Mouse (Mus musculus): ENCODE data around the gene Thpo. TPM values are rescaled to one million over a fixed set of nuclear protein-coding genes. Genes with fewer than 3 reads are reported as not detected.
A peak's percentile ranks its signal among the peaks of the same experiment; 100 is the strongest.

The Thpo gene
- total RNA-seq, 2 experiments from 2014 or later, result 0.50 TPM; not detected in 1

DNA sequence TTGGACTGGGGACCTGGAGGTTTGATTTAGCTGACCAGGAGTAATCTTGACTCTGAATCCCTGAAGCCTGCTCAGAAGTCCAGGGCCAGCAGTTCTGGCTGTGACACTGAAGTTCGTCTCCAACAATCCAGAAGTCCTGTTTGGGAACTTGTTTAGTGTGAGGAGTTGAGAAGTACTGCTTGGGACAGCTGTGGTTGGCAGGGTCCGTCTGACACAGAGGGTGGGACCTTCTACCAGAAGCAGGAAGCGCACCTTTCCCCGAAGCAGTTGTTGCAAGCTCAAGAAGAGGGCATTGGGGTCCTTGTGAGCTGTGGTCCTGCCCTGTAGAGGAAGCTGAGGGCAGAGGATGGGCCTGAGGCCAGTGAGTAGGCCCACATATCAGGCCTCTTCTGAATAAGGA, 8.6 kb downstream of the Thpo start:
- intact Hi-C loops (cut with DNase I), result loop anchor here (2.0 kb wide), 2 partner anchors 35 to 467 kb away; no protein-coding TSS in a partner anchor
- no peak for DNase-seq (ENCODE audit: low spot score)

DNA sequence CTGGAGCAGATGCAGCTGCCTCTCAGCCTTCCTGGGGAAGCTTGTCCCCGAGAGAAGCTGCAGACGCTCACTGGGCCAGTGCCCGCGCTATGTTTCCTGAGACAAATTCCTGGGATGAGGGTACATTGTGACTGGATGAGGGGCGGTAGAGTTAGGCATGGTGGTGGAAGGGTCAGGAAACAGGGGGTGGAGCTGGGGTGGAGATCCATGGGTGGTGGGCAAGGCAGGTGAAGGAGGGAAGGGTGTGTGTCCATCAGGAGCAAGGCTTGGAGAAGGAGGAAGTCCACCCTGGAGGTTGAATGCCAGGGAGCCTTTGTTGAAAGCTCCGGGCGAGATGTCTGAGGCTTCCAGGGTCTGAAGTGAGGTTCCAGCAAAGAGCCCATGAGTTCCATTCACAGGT, 9.0 kb downstream of the Thpo start:
- intact Hi-C loops (cut with DNase I), result loop anchor here (2.0 kb wide), 2 partner anchors 35 to 467 kb away; no protein-coding TSS in a partner anchor
- DNase-seq (ENCODE audit: low spot score), result no peak

DNA sequence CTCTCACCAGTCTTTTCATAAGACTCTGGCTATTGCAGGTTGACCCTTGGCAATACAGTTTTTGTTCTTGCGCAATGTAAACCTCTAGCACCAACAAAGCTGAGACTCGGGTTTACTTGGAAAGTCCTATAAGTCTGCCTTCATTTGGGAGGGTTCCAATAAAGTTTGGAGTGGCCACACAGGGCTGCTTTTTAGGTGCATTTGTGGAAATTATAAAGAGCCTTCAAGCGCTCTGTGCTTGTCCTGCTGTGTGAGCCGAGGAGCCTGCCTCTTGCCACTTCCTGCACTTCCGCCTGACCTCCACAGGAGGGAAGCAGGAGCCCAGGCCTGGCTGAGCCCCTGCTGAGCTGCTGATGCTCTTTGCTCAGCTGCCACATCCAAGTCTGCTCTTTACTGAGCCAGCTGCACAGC, 10.0 kb downstream of the Thpo start:
- intact Hi-C loops (cut with DNase I), result loop anchor here (2.0 kb wide), 2 partner anchors 36 to 468 kb away; no protein-coding TSS in a partner anchor
- no peak for DNase-seq (ENCODE audit: low spot score)

DNA sequence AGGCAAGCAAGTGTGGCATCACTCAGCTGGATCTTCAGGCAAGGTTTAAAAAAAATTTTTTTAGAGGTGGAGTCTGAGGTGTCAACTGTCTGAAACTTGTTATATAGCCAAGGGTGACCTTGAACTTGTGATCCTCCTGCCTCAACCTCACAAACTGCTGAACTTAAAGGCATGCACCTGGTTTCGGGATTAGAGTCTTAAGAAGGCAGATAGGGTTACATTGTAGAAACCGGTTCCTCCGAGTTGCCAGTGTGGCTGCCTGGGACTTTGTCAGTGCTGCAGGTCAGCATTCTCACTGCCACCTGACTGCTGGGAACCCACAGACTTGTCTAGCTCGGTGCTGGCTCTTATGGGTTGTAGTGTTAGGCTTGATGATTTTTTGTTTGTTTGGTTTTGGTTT, 11.1 kb downstream of the Thpo start:
- intact Hi-C loops (cut with DNase I), result no loop called here
- no peak for DNase-seq (ENCODE audit: low spot score)

DNA sequence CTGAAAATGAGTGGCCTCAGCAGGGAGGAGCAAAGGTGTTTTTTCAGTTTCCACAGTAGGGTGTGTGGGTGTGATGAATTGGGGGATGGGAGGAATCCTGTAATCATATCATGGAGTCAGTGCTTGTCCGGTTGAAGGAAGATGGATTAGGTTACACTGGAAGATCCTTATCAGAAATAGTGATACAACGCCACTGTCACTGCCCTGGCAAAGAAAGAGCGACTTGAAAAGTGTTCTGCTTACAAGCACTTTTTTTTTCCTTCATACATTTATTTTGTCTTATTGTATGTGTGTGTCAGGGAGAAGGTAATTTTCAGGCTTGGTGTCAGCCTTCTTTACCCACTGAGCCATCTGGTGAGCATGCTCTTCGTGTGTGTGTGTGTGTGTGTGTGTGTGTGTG, 11.6 kb downstream of the Thpo start:
- intact Hi-C loops (cut with DNase I), result no loop called here
- no peak for DNase-seq (ENCODE audit: low spot score)

DNA sequence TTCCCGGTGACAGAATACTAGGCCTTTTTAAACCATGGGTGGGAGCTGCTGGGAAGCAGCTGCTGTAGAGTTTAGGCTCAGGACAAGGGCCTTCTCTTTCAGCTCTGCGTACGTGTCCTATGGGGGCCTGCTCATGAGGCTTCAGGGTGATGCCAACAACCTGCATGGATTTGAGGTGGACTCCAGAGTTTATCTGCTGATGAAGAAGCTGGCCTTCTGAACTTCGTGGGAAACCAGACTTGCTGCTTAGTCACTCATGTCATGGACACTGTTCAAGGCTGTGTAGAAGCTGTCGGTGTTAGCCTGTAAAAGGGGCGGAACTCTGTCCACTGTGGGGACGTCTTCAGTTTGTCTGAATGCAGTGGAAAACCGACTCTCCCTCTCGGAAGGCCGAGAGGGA, 12.5 kb downstream of the Thpo start:
- intact Hi-C loops (cut with DNase I), result no loop called here
- no peak for DNase-seq (ENCODE audit: low spot score)

DNA sequence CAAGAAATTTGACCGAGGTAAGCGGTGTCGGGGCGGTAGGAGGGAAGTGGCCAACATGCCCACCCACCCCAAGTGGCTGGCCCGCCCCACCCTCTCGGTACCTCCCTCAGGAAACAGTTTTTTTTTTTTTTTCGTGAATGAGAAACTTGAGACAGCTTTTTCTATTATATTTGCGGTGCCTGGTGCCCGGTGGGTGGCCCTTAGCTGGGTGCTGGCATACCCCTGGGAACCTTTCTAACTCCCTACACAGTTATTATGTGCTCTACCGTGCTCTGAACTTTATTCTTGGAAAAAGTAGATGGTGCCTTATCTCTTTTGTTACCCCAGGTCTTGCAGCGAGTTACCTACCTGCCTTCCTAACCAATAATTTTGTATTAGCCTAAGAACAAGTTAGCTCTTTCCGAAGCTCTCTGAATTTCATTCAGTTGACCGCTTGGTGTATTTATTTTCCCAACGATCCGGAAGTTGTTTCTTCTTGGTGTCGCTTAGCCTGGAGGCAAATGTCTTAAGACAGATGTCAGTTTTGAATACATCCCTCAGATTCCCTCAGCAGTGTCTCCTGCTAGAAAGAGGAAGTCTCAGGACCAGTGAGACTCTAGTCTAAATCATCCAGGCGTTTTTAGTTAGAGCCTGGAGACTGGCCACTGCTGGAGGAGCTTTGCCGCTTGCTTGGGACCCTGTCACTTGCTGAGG, 16.2 kb downstream of the Thpo start:
- intact Hi-C loops (cut with DNase I), result loop anchor here (2.0 to 5.0 kb wide), 2 partner anchors 17 to 181 kb away; partner anchors contain the start of gene Ap2m1

DNA sequence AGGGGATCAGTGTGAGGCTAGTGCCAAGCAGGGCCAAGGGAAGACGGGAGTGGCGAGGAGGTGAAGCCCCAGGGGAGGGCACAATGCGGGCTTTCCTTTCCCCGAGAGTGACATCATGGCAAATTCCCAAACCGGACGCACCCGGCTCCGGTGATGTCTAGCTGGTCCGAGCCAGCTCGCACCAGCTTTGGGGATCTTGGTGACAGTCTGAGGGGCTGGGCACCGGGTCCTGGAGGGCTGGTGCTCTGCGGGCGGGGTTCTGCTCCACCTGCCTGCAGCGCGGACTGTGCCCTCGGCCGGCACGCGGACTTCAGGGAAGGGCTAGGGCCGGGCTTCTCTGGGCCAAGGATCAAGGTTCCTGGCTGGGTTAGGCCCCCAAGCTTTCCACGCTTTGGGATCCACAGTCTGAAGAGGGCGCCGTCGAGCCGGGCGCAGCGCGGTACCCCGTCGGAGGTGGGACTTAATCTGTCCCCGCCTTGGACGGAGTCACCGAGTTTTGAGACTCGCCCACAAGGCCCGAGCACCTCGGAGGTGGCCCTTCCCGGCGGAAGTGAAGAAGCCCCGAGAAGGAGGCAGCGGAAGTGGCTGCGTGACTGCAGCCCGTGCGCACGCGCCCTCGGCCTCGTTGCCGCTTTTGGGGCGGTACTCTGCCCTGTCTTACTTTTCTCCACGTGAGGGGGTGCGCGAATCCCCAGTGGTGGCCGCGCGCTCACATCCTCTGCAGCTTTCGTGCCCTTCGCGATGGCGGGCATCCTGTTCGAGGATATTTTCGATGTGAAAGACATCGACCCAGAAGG, 16.9 kb downstream of the Thpo start, which contains the start of the genes Polr2h and Clcn2:
Polr2h (plus strand) TSS at position 485 of the 797 bp plus-strand sequence.
Clcn2 (minus strand) TSS at position 566 of the 797 bp plus-strand sequence.
- peak; percentile 97 for DNase-seq (ENCODE audit: low spot score)
- intact Hi-C loops (cut with DNase I), result loop anchor here (2.0 to 5.0 kb wide), 2 partner anchors 17 to 180 kb away; partner anchors contain the start of gene Ap2m1

More for the DNA sequence above, 16.2 kb downstream of the Thpo start:
- DNase-seq (ENCODE audit: low spot score), result no peak

DNA sequence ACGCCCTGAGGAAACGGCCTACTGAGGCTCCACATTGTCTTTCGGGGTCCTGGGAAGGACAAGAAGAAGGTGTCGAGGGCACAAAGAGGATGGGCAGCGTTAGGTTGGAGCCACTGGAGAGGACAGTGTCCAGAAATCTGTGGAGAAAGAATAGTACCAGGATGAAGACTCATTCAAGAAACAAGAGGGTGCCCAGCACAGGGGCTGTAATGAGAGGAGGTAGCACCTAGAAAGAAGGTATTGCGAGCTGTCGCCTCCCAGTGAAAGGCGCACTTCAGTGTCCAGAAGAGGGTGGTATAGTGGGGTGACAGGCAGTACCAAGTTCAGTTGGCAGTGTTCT, 17.5 kb downstream of the Thpo start:
- intact Hi-C loops (cut with DNase I), result loop anchor here (2.0 to 5.0 kb wide), 2 partner anchors 16 to 180 kb away; partner anchors contain the start of gene Ap2m1
- no peak for DNase-seq (ENCODE audit: low spot score)

DNA sequence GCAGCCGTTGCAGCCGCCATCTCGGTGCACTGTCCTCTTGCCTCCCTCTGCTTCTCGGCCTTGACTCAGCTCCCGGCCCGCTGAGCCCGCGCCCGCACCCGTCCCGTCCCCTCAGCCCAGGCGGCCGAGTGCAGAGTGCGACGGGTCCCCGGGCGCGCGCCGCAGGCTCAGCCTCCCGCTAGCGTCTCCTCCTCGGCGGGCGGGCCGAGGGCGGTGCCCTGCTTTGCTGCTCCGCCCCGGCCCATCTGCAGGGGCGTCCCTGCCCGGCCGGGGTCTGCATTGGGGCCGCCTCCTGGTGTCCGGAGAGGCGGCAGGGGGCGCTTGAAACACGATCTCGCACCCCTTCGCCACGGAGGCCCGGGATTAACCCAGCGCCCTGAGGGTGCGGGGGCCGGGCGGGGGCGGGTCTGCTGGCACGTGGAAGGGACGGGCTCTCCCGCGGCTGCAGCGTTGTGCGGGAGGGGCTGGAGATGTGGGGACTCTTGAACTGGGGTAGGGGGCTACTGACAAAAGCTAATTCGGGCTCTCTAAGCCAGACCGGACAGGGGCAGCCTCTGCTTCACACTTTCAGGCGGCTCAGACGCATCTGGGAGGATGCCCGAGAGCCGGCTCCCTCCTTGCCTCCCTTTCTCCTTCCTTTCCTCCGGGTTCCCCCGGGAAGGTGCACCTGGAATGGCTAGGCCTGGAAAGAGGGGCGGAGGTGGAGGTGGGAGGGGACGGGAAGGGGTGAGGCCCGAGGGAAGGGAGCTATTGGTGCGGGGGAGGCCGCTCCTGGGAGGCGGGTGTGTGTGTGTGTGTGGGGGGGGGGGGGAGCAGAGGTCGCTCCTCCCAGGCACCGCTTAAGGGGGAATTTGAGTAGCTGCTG, 18.1 kb downstream of the Thpo start:
- intact Hi-C loops (cut with DNase I), result loop anchor here (2.0 to 5.0 kb wide), 2 partner anchors 15 to 179 kb away; partner anchors contain the start of gene Ap2m1
- peak; percentile 67 for DNase-seq (ENCODE audit: low spot score)

DNA sequence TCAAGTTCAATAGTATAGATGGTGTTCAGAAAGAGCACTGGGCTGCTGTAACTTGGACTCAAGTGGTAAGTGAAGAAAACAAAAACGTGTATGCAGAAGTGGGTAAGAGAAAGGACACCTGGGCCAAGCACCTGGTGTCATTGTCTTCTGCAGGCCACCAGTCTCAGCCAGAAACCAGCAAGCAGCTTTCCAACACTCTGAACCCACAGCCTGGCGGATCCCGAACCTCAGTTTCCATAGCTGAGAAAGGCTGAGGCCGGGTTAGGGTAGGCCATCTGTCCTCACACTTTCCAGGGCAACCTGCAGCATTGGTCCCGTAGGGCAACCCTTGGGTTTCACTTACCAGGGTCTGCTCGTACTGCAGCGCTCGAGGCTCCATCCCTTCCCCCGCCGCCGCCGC, 18.7 kb downstream of the Thpo start:
- intact Hi-C loops (cut with DNase I), result loop anchor here (5.0 kb wide), 1 partner anchor 178 kb away; the partner anchor contains the start of gene Ap2m1
- no peak for DNase-seq (ENCODE audit: low spot score)

DNA sequence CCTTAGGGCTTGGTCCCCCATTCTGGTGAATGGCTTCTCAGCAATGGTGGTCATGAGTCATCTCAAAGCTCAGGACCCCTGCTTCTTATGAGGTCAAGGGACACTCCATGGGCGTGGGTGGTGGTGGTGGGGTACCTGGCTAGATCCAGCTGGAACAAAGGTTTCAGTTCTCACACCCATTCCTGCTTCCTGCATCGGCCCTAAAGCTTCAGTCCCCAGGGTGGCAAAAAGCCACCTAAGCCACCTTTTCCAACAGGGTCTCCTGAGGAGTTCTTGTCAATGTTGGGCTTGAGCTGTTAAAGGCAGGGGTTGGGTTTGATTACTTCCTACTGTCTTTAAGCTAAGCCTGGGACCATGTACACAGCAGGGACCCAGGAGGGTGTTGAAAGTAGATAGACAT, 19.1 kb downstream of the Thpo start:
- no peak for DNase-seq (ENCODE audit: low spot score)
- intact Hi-C loops (cut with DNase I), result loop anchor here (5.0 kb wide), 1 partner anchor 178 kb away; the partner anchor contains the start of gene Ap2m1

DNA sequence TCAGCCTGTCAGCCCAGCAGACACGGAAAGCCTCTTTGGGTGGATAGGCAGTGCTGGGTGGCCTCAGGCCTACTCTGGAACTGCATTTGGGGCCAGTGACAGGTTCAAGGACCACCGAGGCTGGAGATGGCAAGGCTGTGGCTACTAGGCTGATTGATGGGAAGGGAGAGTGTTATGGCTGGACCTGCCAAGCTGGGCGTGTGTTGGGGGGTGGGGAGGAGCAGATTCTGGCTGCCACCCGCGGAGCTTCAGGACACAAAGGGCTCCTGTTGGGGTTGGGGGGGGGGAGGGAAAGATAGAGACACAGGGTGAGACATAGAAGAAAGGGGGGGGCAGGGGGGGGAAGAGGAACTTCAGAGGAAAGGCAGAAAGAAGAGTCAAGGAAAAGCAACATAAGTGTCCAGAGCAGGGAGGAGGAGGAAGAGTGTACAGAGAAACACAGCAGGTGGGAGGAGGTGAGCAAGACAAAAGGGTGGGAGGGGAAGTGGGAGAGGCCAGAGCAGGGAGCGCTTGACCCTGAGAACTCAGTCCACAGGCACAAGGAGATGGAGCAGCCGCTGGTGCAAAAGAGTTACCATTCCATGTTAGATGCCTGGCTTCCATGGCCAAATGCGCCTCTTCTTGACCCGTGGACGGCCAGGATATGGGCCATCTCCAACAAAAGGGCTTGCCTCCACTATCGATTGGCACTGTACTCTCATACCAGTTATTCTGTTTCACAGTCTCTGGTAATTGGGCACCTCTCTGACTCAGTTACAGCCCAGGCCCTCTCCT, 19.8 kb downstream of the Thpo start:
- no peak for DNase-seq (ENCODE audit: low spot score)
- intact Hi-C loops (cut with DNase I), result loop anchor here (5.0 kb wide), 1 partner anchor 177 kb away; the partner anchor contains the start of gene Ap2m1

DNA sequence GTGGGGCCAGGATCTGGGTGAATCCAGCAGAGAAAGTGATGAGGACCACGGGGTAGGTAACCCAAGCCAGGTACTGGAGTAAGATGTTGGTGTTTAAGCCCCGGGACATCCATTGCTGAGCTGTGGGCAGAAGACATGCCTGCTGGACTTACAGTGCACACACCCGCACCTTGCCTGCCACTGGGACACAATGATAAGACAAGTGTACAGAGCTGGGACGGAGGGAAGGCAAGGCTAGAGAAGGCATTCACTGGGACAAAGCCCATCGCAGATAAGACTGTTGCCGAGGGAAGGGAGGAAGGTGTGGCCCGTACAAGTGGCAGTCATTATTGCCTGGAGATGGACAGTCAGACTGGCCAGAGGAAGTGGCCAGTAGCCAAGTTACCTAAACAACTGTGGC, 21.4 kb downstream of the Thpo start:
- intact Hi-C loops (cut with DNase I), result no loop called here
- DNase-seq (ENCODE audit: low spot score), result no peak

DNA sequence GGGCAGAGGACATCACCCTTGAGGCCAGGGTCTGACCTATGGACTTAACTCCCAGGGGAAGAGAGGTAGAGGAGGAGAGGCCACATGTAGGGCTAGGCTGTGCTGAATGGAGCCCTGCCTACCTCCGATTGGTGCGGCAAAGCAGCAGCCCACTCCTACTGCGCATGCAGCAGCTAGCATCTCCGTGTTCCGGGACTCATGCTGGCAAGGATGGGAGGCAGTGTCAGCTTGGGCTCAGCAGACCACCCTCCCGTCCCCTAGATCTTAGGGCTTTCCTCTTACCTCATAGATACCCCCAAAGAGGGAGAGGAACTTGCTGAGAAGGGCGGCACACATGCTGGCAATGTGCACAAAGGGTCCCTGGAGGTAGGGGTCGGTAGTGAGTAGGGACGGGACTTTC, 22.1 kb downstream of the Thpo start:
- DNase-seq (ENCODE audit: low spot score), result no peak
- intact Hi-C loops (cut with DNase I), result no loop called here

DNA sequence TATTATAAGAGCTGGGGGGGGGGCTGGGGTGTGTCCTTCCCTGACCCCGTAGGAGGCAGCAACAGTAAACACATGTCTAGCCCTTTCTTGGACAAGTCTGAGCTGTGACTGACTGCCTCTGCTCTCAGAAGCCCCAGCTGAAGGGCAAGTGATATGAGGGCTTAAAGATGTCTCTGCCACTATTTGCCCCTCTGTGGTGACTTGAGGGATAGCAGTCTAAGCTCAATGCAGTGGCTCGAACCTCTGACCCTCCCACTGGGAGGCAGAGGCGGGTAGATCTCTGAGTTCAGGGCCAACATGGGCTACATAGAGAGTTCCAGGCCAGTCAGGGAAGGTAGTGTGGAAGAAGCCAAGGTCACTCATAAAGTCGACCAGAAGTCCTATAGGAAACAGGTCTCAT, 23.5 kb downstream of the Thpo start:
- intact Hi-C loops (cut with DNase I), result no loop called here
- DNase-seq (ENCODE audit: low spot score), result no peak

DNA sequence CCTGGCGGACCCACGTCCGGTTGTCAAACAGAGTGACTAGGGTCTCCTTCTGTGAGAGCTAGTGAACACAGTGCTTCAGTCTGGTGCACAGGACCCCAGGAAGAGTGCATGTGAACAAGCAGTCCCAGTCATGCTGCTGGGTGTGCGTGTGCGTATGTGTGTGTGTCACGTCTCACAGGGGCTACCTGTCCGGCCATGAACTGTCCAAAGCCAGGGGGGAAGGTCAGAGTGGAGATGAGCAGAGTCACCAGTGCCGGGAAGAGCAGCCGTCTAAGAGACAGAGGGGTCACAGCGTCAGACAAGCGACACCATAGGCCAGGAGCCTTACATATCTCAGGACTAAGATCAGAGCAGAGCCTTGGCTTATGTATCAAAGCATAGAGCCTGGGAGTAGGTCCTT, 23.9 kb downstream of the Thpo start:
- intact Hi-C loops (cut with DNase I), result no loop called here
- no peak for DNase-seq (ENCODE audit: low spot score)

DNA sequence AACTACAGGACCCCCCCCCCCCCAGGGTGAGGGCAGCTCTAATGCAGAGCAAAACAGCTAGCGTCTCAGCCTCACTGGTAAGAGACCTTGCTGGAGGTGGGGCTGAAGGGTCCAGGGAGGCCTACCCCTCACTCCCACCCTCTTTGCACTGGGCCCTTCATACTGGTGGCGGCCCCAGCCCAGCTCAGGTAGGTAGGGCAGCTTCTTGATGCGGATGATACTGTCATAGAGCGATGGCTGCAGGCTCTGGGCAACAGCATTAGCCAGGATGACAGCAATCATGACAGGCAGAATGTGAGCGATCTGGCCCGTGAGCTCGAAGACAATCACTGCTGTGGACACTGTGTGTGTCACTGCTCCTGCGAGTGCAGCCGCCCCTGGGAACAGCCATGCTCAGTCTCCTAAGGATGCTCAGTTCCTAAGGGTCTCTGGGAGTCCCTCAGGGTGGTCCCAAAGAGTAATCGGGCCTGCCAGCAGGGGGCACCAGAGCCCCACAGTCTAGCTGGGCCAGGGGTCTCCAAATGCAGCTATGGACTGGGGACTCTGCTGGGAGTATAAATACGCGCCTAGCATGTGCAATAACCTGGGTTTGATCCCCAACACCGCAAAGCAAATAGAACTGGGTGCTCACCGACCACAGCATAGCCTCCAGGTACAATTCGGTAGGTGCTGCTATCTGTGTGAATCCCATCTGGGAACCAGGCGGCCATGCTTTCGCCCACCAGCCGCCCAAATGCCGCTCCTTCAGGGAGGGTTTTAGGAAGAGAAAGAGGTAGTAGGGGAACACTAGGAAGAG, 25.2 kb downstream of the Thpo start:
- intact Hi-C loops (cut with DNase I), result loop anchor here (1.0 kb wide), 1 partner anchor 56 kb away; no protein-coding TSS in a partner anchor
- DNase-seq (ENCODE audit: low spot score), result no peak
